Mouse (Mus musculus) thymus, adult 2 months (tissue): ENCODE data around the gene Wdr92.

Experiments used
- CTCF ChIP-seq: fragments of 200-500 bp; IDR thresholded peaks from 2 replicates; pipeline ENCODE4 v1.5.1; 2012; ENCODE audit warnings: mild to moderate bottlenecking, control low read depth, low read length, moderate library complexity, borderline replicate concordance; ENCODE audit not compliant: control insufficient read depth, poor library complexity, insufficient read depth; ENCODE audit errors: extremely low read depth
- POLR2A ChIP-seq: fragments of 200-500 bp; IDR thresholded peaks from 2 replicates; pipeline ENCODE4 v1.6.1; 2012; ENCODE audit warnings: mild to moderate bottlenecking, low read length, control low read depth, moderate library complexity; ENCODE audit not compliant: control insufficient read depth, poor library complexity, insufficient read depth; ENCODE audit errors: extremely low read depth

DNA sequence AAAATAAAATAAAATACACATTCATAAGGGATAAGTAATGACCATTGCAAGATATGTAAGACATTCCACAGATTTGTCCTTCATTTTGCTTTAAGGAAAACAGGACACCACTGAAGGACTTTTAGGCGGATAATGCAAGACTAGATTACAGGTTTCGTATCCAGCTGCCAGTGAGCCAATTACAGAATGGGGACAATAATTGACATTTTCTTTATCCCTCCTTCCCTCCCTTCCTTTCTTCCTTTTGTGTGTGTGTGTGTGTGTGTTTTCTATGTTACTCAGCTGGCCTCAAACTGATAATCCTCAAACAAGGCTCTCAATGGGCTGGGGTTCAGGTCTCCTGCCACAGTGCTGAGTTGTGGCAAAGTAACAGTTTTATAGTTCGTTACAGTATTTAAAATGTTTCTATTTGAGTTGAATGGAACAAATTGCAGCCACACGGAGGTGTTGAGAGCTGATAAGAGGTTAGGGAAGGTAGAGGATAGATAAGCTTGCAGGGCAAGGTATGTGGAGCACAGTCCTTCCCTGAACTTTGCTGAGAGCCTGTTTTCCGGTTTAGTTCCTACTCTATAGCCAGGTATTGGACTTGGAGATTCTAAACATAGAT, 31.1 kb downstream of the Wdr92 start:
- TF ChIP-seq CTCF (no peak), POLR2A (no peak)
